Mouse (Mus musculus) frontal cortex, postnatal 36 days (tissue): ENCODE results near the gene Prkab1.

Experiments
- DNase-seq, 2 experiments: peaks; one replicate each; pipeline ENCODE4 v3.0.0; 2022; ENCODE audit warnings: low spot score in 2 of 2

The Prkab1 gene

GRCm38 (mm10) chr5:115979134-115979696 is 45.1 kb downstream of the Prkab1 start:
- DNase-seq: no peak

GRCm38 (mm10) chr5:115978255-115978654 is 46.1 kb downstream of the Prkab1 start:
- DNase-seq: no peak

- no peak for DNase-seq
Measured at GRCm38 (mm10) chr5:115977757-115978156, 46.6 kb downstream of the Prkab1 start.

GRCm38 (mm10) chr5:115977266-115977665 is 47.0 kb downstream of the Prkab1 start:
- DNase-seq: no peak

- no peak for DNase-seq
Measured at GRCm38 (mm10) chr5:115976446-115976845, 47.9 kb downstream of the Prkab1 start.

GRCm38 (mm10) chr5:115975672-115976071 is 48.6 kb downstream of the Prkab1 start:
- no peak for DNase-seq

- DNase-seq: no peak
Measured at GRCm38 (mm10) chr5:115971236-115971635, 53.1 kb downstream of the Prkab1 start.
